Mouse (Mus musculus) midbrain, postnatal 0 days (tissue): ENCODE data around the gene Lrrc49. TPM values are rescaled to one million over a fixed set of nuclear protein-coding genes. Genes with fewer than 3 reads are reported as not detected.

ENCODE experiments used
- ATAC-seq: fragments of 200-750 bp; cut with Nextera tagmentation; 2 replicates; pipeline ENCODE4 v1.8.0; 2017; ENCODE audit warnings: moderate number of reproducible peaks, mild to moderate bottlenecking, moderate TSS enrichment, moderate library complexity; ENCODE audit not compliant: low FRiP score
- DNase-seq: peaks from one replicate; pipeline ENCODE4 v3.0.0-alpha.2; 2015; ENCODE audit warnings: low spot score
- H3K27ac ChIP-seq: fragments of 300-500 bp; sonication (generic); 2 replicates; pipeline ENCODE4 v1.5.1; 2014; ENCODE audit warnings: low read depth, mild to moderate bottlenecking, low read length, mixed read lengths
- H3K27me3 ChIP-seq: fragments of 300-500 bp; sonication (generic); 2 replicates; pipeline ENCODE4 v1.6.1; 2014; ENCODE audit warnings: low read length, control low read depth, mixed read lengths; ENCODE audit not compliant: insufficient read depth
- H3K36me3 ChIP-seq: fragments of 300-500 bp; sonication (generic); 2 replicates; pipeline ENCODE4 v1.6.1; 2014; ENCODE audit warnings: low read length, control low read depth, mixed read lengths; ENCODE audit not compliant: insufficient read depth
- H3K4me1 ChIP-seq: fragments of 300-500 bp; sonication (generic); 2 replicates; pipeline ENCODE4 v1.6.1; 2014; ENCODE audit warnings: mild to moderate bottlenecking, control low read depth, antibody characterized with exemption, low read length, mixed read lengths; ENCODE audit not compliant: insufficient read depth
- H3K4me2 ChIP-seq: fragments of 300-500 bp; sonication (generic); 2 replicates; pipeline ENCODE4 v1.6.1; 2014; ENCODE audit warnings: low read depth, mild to moderate bottlenecking, low read length, mixed read lengths; ENCODE audit not compliant: poor library complexity, severe bottlenecking
- H3K4me3 ChIP-seq: fragments of 300-500 bp; sonication (generic); 2 replicates; pipeline ENCODE4 v1.5.1; 2014; ENCODE audit warnings: low read depth, mild to moderate bottlenecking, low read length, moderate library complexity
- H3K9ac ChIP-seq: fragments of 300-500 bp; sonication (generic); replicated peaks from 2 replicates; pipeline ENCODE4 v1.6.1; 2014; ENCODE audit warnings: mild to moderate bottlenecking, low read length, moderate library complexity, mixed read lengths; ENCODE audit not compliant: poor library complexity, severe bottlenecking
- H3K9me3 ChIP-seq: fragments of 300-500 bp; sonication (generic); 2 replicates; pipeline ENCODE4 v1.6.1; 2016; ENCODE audit warnings: low read length, control low read depth
- CTCF ChIP-seq: IDR thresholded peaks from 2 replicates; pipeline ENCODE4 v1.5.1; 2016; ENCODE audit warnings: antibody characterized with exemption, mild to moderate bottlenecking
- WGBS: fragments of 180-500 bp; shearing (Covaris S2); extraction: QIAGEN DNeasy Blood & Tissue Kit; methylation state at CpG from one replicate; pipeline ENCODE4 v1.1.7; 2014; 5-methylcytosine and 5-hydroxymethylcytosine counted together
- polyA plus RNA-seq: library from polyadenylated mRNA; unstranded; fragments of >200 nt; fragmentation: Nextera tagmentation; extraction: Ambion mirVana; gene quantifications from 2 replicates; pipeline ENCODE4 v1.2.1, GENCODE M21; 2015
- total RNA-seq: library from RNA; depleted of rRNA; stranded (reverse); fragments of >200 nt; gene quantifications from 2 replicates; pipeline ENCODE4 v1.2.3, GENCODE M21; 2014

Gene Lrrc49
- total and polyA plus RNA-seq, 2 experiments from 2014 or later: 72.0 to 79.2 TPM

GRCm38 (mm10) chr9:60672568-60672967 lies 15.4 kb downstream of the Lrrc49 start:
- H3K4me1 ChIP-seq: no peaks in the 10 kb centered on the region
- no peaks in the 10 kb centered on the region for H3K27me3 ChIP-seq
- no peak overlapping the region for H3K4me3 ChIP-seq
- no peak for TF ChIP-seq CTCF
- no peak overlapping the region for H3K27ac ChIP-seq
- no peak for DNase-seq
- 96% methylated on average over 6 of the region's 6 CpGs for WGBS
- no peak overlapping the region for H3K4me2 ChIP-seq
- peaks cover 55% of the 10 kb centered on the region for H3K36me3 ChIP-seq
- no peak overlapping the region for H3K9ac ChIP-seq
- no peaks in the 10 kb centered on the region for H3K9me3 ChIP-seq
- ATAC-seq: no peak

- no peak for DNase-seq
- Histone ChIP-seq H3K9me3 (no peaks in the 10 kb centered on the region), H3K36me3 (peaks cover 50% of the 10 kb centered on the region), H3K9ac (no peak overlapping the region), H3K27me3 (no peaks in the 10 kb centered on the region), H3K4me1 (no peaks in the 10 kb centered on the region), H3K27ac (no peak overlapping the region), H3K4me3 (no peak overlapping the region), H3K4me2 (no peak overlapping the region)
- no peak for ATAC-seq
- TF ChIP-seq CTCF: no peak
- WGBS: 66% methylated on average over 6 of the region's 6 CpGs
These were observed 19.1 kb downstream of the Lrrc49 start for GRCm38 (mm10) chr9:60668886-60669285.

GRCm38 (mm10) chr9:60665535-60665934 lies 22.4 kb downstream of the Lrrc49 start:
- WGBS: 95% methylated on average over 3 of the region's 3 CpGs
- no peaks in the 10 kb centered on the region for H3K27me3 ChIP-seq
- no peak for ATAC-seq
- H3K4me1 ChIP-seq: no peaks in the 10 kb centered on the region
- DNase-seq: no peak
- H3K9ac ChIP-seq: no peak overlapping the region
- H3K9me3 ChIP-seq: no peaks in the 10 kb centered on the region
- H3K4me3 ChIP-seq: no peak overlapping the region
- peaks cover 38% of the 10 kb centered on the region for H3K36me3 ChIP-seq
- no peak overlapping the region for H3K27ac ChIP-seq
- no peak overlapping the region for H3K4me2 ChIP-seq
- TF ChIP-seq CTCF: no peak

- Histone ChIP-seq H3K4me1 (no peaks in the 10 kb centered on the region), H3K36me3 (peaks cover 32% of the 10 kb centered on the region)
- no peak for ATAC-seq
These were observed 23.1 kb downstream of the Lrrc49 start for GRCm38 (mm10) chr9:60664866-60665265.

GRCm38 (mm10) chr9:60664385-60664784 lies 23.6 kb downstream of the Lrrc49 start:
- DNase-seq (no peak), ATAC-seq (no peak)
- no peak overlapping the region for H3K4me3 ChIP-seq
- WGBS: 97% methylated on average over 12 of the region's 12 CpGs
- H3K4me1 ChIP-seq: no peaks in the 10 kb centered on the region
- no peaks in the 10 kb centered on the region for H3K9me3 ChIP-seq
- no peak overlapping the region for H3K4me2 ChIP-seq
- H3K9ac ChIP-seq: no peak overlapping the region
- TF ChIP-seq CTCF: no peak
- H3K36me3 ChIP-seq: peaks cover 32% of the 10 kb centered on the region
- no peaks in the 10 kb centered on the region for H3K27me3 ChIP-seq
- no peak overlapping the region for H3K27ac ChIP-seq

More at GRCm38 (mm10) chr9:60664866-60665265, 23.1 kb downstream of the Lrrc49 start:
- 91% methylated on average over 5 of the region's 5 CpGs for WGBS
- TF ChIP-seq CTCF: no peak
- DNase-seq: no peak
- Histone ChIP-seq H3K27me3 (no peaks in the 10 kb centered on the region), H3K4me2 (no peak overlapping the region), H3K27ac (no peak overlapping the region), H3K4me3 (no peak overlapping the region), H3K9ac (no peak overlapping the region), H3K9me3 (no peaks in the 10 kb centered on the region)

- no peak overlapping the region for H3K4me2 ChIP-seq
- H3K27me3 ChIP-seq: no peaks in the 10 kb centered on the region
- no peak for TF ChIP-seq CTCF
- DNase-seq (no peak), ATAC-seq (no peak)
- peaks cover 21% of the 10 kb centered on the region for H3K36me3 ChIP-seq
- H3K9ac ChIP-seq: no peak overlapping the region
- 75% methylated on average over 2 of the region's 2 CpGs for WGBS
- H3K4me1 ChIP-seq: no peaks in the 10 kb centered on the region
- H3K9me3 ChIP-seq: no peaks in the 10 kb centered on the region
- no peak overlapping the region for H3K4me3 ChIP-seq
- no peak overlapping the region for H3K27ac ChIP-seq
These were observed 25.0 kb downstream of the Lrrc49 start for GRCm38 (mm10) chr9:60662936-60663335.
